Mouse (Mus musculus): ENCODE data around the gene Idua.

The Idua gene

GRCm38 (mm10) chr5:108718051-108718450 lies 57.9 kb downstream of the Idua start:
- no peak for DNase-seq (ENCODE audit: low read depth, low spot score)

- DNase-seq (ENCODE audit: low read depth, low spot score), result no peak
Measured at GRCm38 (mm10) chr5:108719761-108720160, 59.6 kb downstream of the Idua start.

- DNase-seq (ENCODE audit: low read depth, low spot score), result no peak
Measured at GRCm38 (mm10) chr5:108724006-108724405, 63.9 kb downstream of the Idua start.

- DNase-seq (ENCODE audit: low read depth, low spot score), result peak; percentile 61
Measured at GRCm38 (mm10) chr5:108726557-108727248, 66.6 kb downstream of the Idua start.

- DNase-seq (ENCODE audit: low read depth, low spot score), result no peak
Measured at GRCm38 (mm10) chr5:108727425-108727824, 67.3 kb downstream of the Idua start.
